In the genomic region with DNA sequence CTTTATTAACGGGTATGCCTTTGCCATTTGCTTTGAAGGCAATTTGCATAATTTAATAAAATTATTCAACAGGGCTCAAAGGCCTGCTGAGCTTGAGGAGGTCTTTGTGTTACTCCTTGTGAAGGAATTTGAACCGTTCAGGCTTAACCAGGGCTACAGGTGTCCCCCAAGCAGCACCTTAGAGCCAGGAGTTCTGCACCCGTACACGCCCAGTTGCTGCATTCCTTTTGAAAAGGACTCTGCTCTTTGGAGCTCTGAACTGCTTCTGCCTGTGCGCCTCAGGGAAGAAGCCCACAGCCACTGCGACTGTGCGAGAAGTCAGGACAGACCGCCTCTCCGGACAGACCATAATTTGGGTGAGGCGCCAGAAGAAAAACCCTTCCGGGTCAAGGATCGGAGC, we compare ENCODE assay signal across 39 mouse cellular contexts. TPM values are rescaled to one million over a fixed set of nuclear protein-coding genes. Genes with fewer than 3 reads are reported as not detected.
"Had no signal": no experiment of that assay in that cellular context is flagged by ENCODE, and none has a peak within 500 bp of the region (broad histone marks: within the 10 kb centered on the region; RNA-seq: fewer than 3 reads in every experiment).

A gene (plus strand): TSS at position 301 of the 400 bp plus-strand sequence.

RNA-seq across cellular contexts. Expression of the gene that starts here (rescaled TPM):
- total RNA-seq: heart, postnatal 10 days; heart, postnatal 14 days; heart, postnatal 25 days; heart, postnatal 36 days; heart, postnatal 4 days; hematopoietic stem cell, adult 5-6 weeks; hindbrain, postnatal 0 days; layer of hippocampus, adult 18-20 months; layer of hippocampus, adult 2 months; layer of hippocampus, adult 8-10 months; layer of hippocampus, postnatal 10 days; layer of hippocampus, postnatal 14 days; layer of hippocampus, postnatal 25 days; layer of hippocampus, postnatal 36 days; left cerebral cortex, adult 18-20 months; left cerebral cortex, adult 2 months; left cerebral cortex, adult 8-10 months had no signal
- polyA plus RNA-seq: heart, embryonic 11.5 days; heart, embryonic 12.5 days; heart, embryonic 13.5 days; heart, embryonic 14.5 days; heart, embryonic 15.5 days; heart, embryonic 16.5 days; heart, postnatal 0 days; hindbrain, embryonic 10.5 days; hindbrain, embryonic 11.5 days; hindbrain, embryonic 12.5 days; hindbrain, embryonic 13.5 days; hindbrain, embryonic 14.5 days; hindbrain, embryonic 15.5 days; hindbrain, embryonic 16.5 days; hindbrain, postnatal 0 days; inflammation-experienced regulatory T-cells, adult 6 months; intestine, embryonic 14.5 days; intestine, embryonic 16.5 days; intestine, postnatal 0 days; kidney, embryonic 14.5 days; kidney, embryonic 16.5 days; kidney, postnatal 0 days; large intestine, adult 2 months had no signal
